Mouse (Mus musculus) cortical plate, adult 2 months (tissue): ENCODE data around the gene Prph2. TPM values are rescaled to one million over a fixed set of nuclear protein-coding genes. Genes with fewer than 3 reads are reported as not detected.

ENCODE experiments used
- H3K27ac ChIP-seq: fragments of 200-500 bp; 2 replicates; pipeline ENCODE4 v1.5.1; 2012; ENCODE audit warnings: low read length, control low read depth, inconsistent platforms; ENCODE audit not compliant: insufficient read depth
- H3K4me1 ChIP-seq: fragments of 200-500 bp; 2 replicates; pipeline ENCODE4 v1.6.1; 2011; ENCODE audit warnings: low read length; ENCODE audit not compliant: control insufficient read depth, insufficient read depth
- H3K4me3 ChIP-seq: fragments of 200-500 bp; 2 replicates; pipeline ENCODE4 v1.5.1; 2011; ENCODE audit warnings: mild to moderate bottlenecking, low read length, control low read depth; ENCODE audit not compliant: insufficient read depth
- CTCF ChIP-seq: fragments of 200-500 bp; IDR thresholded peaks from 2 replicates; pipeline ENCODE4 v1.5.1; 2011; ENCODE audit warnings: mild to moderate bottlenecking, control low read depth, low read length; ENCODE audit not compliant: insufficient read depth; ENCODE audit errors: extremely low read depth
- POLR2A ChIP-seq: fragments of 200-500 bp; IDR thresholded peaks from 2 replicates; pipeline ENCODE4 v1.6.1; 2011; ENCODE audit warnings: mild to moderate bottlenecking, low read length, control low read depth; ENCODE audit not compliant: insufficient read depth; ENCODE audit errors: extremely low read depth
- polyA plus RNA-seq: library from polyadenylated mRNA; depleted of rRNA; stranded (reverse); fragments of >200 nt; gene quantifications from 2 replicates; pipeline ENCODE4 v1.2.3, GENCODE M21; 2012

Gene Prph2
- polyA plus RNA-seq, 1 experiment: not detected

DNA sequence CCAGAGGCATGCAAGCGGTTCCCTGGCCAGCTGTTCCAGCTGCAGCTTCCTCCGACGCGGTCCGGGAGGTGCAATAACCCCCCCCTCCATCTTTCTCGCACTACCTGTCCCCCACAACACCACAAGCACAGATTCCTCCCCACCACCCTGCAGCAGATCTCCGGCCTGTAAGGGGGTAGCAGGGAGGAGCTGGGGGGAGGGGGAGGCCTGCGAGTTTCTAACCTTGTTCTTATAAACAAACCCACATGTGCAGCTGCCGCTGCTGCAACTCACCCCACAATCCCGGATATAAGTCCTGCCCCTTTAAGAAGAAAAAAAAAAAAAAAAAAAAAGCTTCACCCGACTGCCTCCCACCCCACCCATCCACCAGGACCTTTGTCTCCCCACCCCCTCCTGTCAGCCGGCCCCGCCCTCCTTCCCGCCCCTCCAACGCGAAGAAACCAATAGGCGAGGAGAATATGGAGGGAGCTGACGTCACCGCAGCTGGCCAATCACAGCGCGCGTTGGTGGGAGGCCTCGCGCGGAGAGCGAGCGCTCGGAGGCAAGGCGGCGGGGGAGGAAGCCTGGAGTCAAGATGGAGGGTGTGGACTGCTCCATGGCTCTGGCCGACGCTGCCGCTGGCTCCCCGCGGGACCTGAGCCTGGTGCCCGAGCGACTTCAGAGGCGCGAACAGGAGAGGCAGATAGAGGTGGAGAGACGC, 20.0 kb upstream of the Prph2 start, which contains the start of gene Tbcc:
Gene Tbcc (plus strand): TSS at position 569 of the 700 bp plus-strand sequence.
- no peak for TF ChIP-seq CTCF
- peak; percentile 97 for TF ChIP-seq POLR2A
- peaks cover 12% of the 10 kb centered on the region for H3K4me1 ChIP-seq
- peak within 1 kb of the TSS; percentile 93 for H3K4me3 ChIP-seq
- H3K27ac ChIP-seq: peak within 1 kb of the TSS; percentile 98

DNA sequence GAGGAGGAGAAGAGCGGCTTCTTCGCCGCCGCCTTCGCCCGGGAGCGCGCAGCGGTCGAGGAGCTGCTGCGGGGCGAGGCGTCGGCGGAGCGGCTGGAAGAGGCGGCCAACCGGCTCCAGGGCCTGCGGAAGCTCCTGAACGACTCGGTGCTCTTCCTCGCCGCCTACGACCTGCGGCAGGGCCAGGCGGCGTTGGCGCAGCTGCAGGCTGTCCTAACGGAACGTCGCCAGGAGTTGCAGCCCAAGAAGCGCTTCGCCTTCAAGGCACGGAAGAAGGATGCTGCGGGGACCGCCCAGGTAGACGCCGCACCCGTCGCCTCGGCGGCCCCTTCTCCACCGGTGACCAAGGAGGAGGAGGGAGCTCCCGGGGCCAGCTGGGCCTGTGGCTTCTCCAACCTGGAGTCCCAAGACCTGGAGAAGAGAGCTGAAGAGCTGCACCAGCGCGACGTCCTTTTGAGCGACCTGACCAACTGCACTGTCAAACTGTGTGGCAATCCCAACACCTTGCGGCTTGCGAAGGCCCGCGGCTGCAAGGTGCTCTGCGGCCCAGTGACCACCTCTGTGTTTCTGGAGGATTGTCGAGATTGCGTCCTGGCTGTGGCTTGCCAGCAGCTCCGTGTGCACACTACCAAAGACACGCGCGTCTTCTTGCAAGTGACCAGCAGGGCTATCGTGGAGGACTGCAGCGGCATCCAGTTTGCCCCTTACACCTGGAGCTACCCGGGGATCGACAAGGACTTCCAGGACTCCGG, 19.2 kb upstream of the Prph2 start:
- TF ChIP-seq POLR2A (no peak), CTCF (no peak)
- peaks cover 12% of the 10 kb centered on the region for H3K4me1 ChIP-seq
- peak overlapping the region; percentile 93 for H3K4me3 ChIP-seq
- peak overlapping the region; percentile 98 for H3K27ac ChIP-seq

DNA sequence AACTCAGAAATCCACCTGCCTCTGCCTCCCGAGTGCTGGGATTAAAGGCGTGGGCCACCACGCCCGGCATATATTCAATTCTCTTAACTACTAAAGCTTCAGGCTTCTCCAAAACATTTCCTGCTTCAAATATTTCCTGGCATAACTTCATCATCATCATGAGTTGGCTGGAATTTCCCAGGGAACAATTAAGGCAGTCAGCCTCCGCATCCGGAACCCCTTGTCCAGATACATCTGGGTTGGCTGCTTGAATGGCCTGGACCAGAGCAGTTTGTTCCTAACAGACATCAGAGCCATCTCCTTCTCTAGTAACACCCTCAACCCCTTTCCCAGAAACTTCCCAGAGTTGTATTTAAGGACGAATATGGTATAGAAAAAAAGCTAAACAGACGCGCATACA, 14.8 kb upstream of the Prph2 start:
- no peak for TF ChIP-seq POLR2A
- H3K4me3 ChIP-seq: no peak overlapping the region
- peaks cover 12% of the 10 kb centered on the region for H3K4me1 ChIP-seq
- no peak overlapping the region for H3K27ac ChIP-seq

DNA sequence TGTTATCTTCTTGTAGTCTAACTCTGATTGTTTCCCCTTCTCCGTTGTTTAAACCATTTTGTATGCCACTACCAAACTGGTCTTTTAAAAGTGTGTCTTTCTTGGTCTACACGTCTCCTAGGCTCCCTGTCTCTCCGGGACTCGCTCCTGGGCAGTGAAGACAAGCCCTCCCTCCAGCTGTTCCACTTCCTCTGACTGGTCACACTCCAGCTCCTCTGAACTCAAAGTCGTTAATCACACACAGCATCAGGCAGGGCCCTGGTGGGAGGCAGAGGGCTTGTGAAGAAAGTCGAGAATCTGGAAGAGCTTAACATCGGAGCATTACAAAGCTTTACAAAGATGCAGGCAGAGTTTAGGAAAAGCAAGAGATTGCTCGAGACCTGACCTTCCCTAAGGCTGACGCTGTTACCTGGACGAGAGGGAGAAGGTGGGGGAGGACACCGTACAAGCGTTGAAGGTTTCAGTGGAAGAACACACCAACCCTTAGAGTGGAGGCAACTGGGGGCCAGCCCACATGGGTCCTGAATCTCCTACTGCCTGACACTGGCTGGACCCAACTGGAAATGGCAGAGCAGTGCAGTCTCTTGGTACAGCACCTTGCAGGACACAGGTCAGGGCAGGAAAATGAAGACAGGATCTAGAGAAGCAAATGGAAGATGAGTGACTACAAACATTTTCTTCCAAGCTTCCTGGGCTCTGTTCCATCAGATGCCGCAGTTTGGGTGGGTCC, 12.9 kb upstream of the Prph2 start:
- Histone ChIP-seq H3K27ac (no peak overlapping the region), H3K4me3 (no peak overlapping the region), H3K4me1 (peaks cover 8% of the 10 kb centered on the region)
- TF ChIP-seq CTCF (no peak), POLR2A (no peak)

DNA sequence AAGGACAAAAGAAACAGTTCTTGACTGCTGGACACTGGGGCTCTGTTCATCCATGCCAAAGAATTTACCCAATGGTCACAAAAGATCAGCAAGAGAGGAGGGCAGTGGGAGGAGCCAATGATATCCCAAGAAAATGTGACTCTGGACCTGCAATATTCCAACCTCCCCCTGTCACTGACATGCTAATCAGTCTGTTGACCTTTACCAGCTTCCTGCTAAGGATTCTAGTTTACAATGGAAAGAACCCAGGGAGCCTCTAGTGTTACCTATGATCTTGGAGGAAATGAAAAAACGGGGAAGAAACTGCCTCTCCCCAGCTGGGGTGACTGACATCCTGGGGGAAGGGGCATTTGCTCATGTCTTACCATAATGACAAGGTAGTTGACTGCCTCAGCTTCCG, 9.3 kb upstream of the Prph2 start:
- no peak overlapping the region for H3K4me3 ChIP-seq
- no peak overlapping the region for H3K27ac ChIP-seq
- TF ChIP-seq POLR2A (no peak), CTCF (no peak)
- H3K4me1 ChIP-seq: no peaks in the 10 kb centered on the region

DNA sequence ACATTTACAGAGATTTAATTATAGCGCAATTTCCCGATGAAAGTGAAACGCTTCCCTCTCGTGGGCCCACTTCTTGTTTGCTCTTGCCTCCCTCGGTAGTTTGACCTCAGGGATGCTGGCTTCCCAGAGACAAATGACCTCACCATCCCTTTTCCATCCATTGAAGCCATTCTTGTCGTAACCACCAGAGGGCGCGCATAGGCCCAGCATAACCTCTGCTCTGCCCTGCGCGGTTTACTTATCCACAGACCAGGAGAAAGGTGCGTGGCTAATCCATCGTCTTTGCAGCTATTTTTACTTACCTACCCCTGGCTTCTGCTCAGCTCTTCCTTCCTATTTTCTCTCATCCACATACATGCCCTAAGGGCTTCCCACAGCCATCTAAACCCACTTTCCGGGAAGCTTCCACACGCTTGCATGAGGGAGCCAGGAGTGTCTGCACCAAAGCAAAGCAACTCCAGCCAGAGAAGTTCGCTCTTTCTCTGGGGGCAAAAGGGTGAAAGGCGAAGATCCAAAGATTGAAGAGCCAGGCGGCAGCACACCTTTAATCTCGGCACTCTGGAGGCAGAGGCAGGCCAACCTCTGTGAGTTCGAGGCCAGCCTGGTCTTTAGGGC, 6.3 kb upstream of the Prph2 start:
- no peaks in the 10 kb centered on the region for H3K4me1 ChIP-seq

DNA sequence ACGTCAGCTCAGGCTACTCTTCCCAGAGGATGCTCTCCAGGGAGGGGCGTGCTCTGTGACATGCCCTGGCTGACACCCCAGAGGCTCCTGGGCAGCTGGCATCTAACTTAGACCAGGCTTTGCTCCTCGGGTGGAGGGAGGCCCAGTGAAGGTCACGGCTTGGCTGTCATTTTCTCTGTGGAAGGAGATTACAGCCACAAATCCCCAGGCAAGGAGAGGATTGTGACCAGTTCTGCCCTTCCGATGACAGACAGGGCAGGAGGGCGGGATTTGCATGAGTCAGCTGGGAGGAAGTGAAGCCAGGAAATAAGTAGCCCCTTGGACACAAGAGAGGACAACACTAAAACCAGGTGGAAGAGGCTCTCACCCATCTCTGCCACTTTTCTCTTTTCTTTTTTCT, 2.1 kb downstream of the Prph2 start:
- TF ChIP-seq POLR2A: no peak
- TF ChIP-seq CTCF: no peak
- H3K27ac ChIP-seq: no peak overlapping the region
- H3K4me3 ChIP-seq: no peak overlapping the region
- no peaks in the 10 kb centered on the region for H3K4me1 ChIP-seq

More for the DNA sequence above, 6.3 kb upstream of the Prph2 start:
- Histone ChIP-seq H3K27ac (no peak overlapping the region), H3K4me3 (no peak overlapping the region)
- TF ChIP-seq CTCF: peak; percentile 89
- no peak for TF ChIP-seq POLR2A

DNA sequence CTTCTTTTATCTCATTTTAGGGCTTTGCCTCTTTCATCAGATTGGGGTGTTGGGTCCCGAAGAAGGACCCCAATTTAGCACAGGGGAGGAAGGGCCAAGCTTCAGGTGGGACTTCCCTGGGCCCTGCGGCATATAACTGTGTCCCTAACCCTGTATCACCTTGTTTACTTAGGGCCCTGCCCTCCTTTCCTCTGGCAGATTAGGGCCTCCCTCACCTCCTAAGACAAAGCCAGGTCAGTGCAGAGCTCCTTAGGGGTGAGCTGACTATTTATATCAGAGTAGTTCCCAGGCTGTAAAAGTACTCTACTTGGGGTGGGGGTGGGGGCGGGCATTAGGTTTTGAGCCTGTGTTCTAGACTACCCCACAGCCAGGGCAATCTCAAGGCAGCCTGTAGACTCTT, 4.9 kb downstream of the Prph2 start:
- no peak for TF ChIP-seq CTCF
- TF ChIP-seq POLR2A: no peak
- H3K4me1 ChIP-seq: no peaks in the 10 kb centered on the region
- no peak overlapping the region for H3K4me3 ChIP-seq
- H3K27ac ChIP-seq: no peak overlapping the region

DNA sequence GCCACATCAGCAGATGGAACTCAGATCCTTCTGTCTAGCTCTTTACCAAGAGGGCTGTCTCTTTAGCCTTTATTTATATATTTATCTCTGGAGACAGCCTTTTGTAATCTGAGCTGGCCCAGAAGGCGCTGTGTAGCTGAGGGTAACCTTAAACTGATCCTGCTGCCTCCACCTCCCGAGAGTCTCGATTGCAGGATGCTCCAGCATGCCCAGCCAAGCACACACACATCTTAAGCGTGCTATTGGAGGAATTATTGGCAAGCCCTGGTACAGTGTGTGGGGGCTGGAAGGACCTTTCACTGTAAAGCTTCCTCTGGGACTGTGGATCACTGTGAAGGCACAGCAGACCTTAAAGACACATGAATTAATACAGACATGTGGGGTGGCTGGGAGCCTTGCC, 8.7 kb downstream of the Prph2 start:
- no peak for TF ChIP-seq CTCF
- no peak for TF ChIP-seq POLR2A

More for the DNA sequence above, 8.7 kb downstream of the Prph2 start:
- Histone ChIP-seq H3K27ac (no peak overlapping the region), H3K4me3 (no peak overlapping the region), H3K4me1 (no peaks in the 10 kb centered on the region)
